In genomic region chr5:17127501-17127900, GRCm38 (mm10) we compare ENCODE assay signal across 26 mouse cellular contexts.
DNase-seq lines count a peak whose midpoint lies in the region; ATAC-seq lines count a peak whose summit lies in the region.
"Had no signal": no experiment of that assay in that cellular context is flagged by ENCODE, and none has a peak within 500 bp of the region (broad histone marks: within the 10 kb centered on the region; RNA-seq: fewer than 3 reads in every experiment).

No protein-coding gene starts in this region.

- H3K27ac ChIP-seq in embryonic facial prominence, embryonic 10.5 days (replicated peaks) = no peak overlapping the region
- H3K27ac ChIP-seq in hindbrain, embryonic 13.5 days = no peak overlapping the region
- H3K27ac ChIP-seq: embryonic facial prominence, embryonic 13.5 days; forebrain, embryonic 10.5 days; forebrain, embryonic 13.5 days; hindbrain, embryonic 12.5 days; intestine, embryonic 15.5 days had no signal

- no peak overlapping the region for H3K9ac ChIP-seq in hindbrain, embryonic 13.5 days
- H3K9ac ChIP-seq: embryonic facial prominence, embryonic 13.5 days; forebrain, embryonic 13.5 days; hindbrain, embryonic 12.5 days; intestine, embryonic 15.5 days had no signal

- H3K9me3 ChIP-seq in embryonic facial prominence, embryonic 10.5 days = no peaks in the 10 kb centered on the region
- H3K9me3 ChIP-seq in hindbrain, embryonic 13.5 days = no peaks in the 10 kb centered on the region
- H3K9me3 ChIP-seq: embryonic facial prominence, embryonic 13.5 days; forebrain, embryonic 10.5 days; forebrain, embryonic 13.5 days; hindbrain, embryonic 12.5 days; intestine, embryonic 15.5 days had no signal

- H3K4me1 ChIP-seq in embryonic facial prominence, embryonic 10.5 days = no peaks in the 10 kb centered on the region
- no peaks in the 10 kb centered on the region for H3K4me1 ChIP-seq in hindbrain, embryonic 13.5 days (replicated peaks)
- H3K4me1 ChIP-seq: embryonic facial prominence, embryonic 13.5 days; forebrain, embryonic 10.5 days; forebrain, embryonic 13.5 days; hindbrain, embryonic 12.5 days; intestine, embryonic 15.5 days had no signal

- ATAC-seq in hindbrain, embryonic 13.5 days (ENCODE audit: low FRiP score) = no peak
- ATAC-seq: activated CD4-positive, CD25-positive, alpha-beta regulatory T cell, adult 4 months; CD4-positive, CD25-positive, alpha-beta regulatory T cell, adult 4 months; forebrain, embryonic 13.5 days; forebrain, embryonic 16.5 days; hindbrain, embryonic 16.5 days; intestine, embryonic 15.5 days had no signal

- H3K27me3 ChIP-seq in embryonic facial prominence, embryonic 10.5 days (replicated peaks; ENCODE audit: low read depth, poor library complexity, severe bottlenecking) = no peaks in the 10 kb centered on the region
- no peaks in the 10 kb centered on the region for H3K27me3 ChIP-seq in hindbrain, embryonic 13.5 days
- H3K27me3 ChIP-seq: embryonic facial prominence, embryonic 13.5 days; forebrain, embryonic 13.5 days; hindbrain, embryonic 12.5 days; intestine, embryonic 15.5 days had no signal

- no peak overlapping the region for H3K4me2 ChIP-seq in hindbrain, embryonic 13.5 days
- H3K4me2 ChIP-seq: embryonic facial prominence, embryonic 13.5 days; forebrain, embryonic 13.5 days; heart, embryonic 11.5 days; hindbrain, embryonic 12.5 days; intestine, embryonic 15.5 days had no signal

- DNase-seq in embryo, embryonic 11 days = peak; percentile 12
- DNase-seq in embryo, embryonic 9.5 days (ENCODE audit: extremely low spot score) = no peak
- DNase-seq in 3T3-L1 (ENCODE audit: low read depth, low spot score) = peak; percentile 85
- peak; percentile 13 for DNase-seq in embryonic facial prominence, embryonic 10.5 days (ENCODE audit: low spot score)
- peak; percentile 33 for DNase-seq in skeletal muscle tissue, adult 2 months (ENCODE audit: low read depth, low spot score)
- DNase-seq in urinary bladder, postnatal 25 days (ENCODE audit: low spot score) = no peak
- DNase-seq: adrenal gland, adult 8-10 months; adrenal gland, postnatal 25 days; cerebellum, adult 11-12 months; cerebellum, adult 8-10 months; cerebellum, postnatal 10 days; cerebellum, postnatal 36 days; heart, adult 11 months; kidney, adult 11 months; kidney, adult 8-10 months had no signal

- no peak overlapping the region for H3K4me3 ChIP-seq in embryonic facial prominence, embryonic 10.5 days
- no peak overlapping the region for H3K4me3 ChIP-seq in hindbrain, embryonic 13.5 days
- H3K4me3 ChIP-seq: embryonic facial prominence, embryonic 13.5 days; forebrain, embryonic 10.5 days; forebrain, embryonic 13.5 days; hindbrain, embryonic 12.5 days; intestine, embryonic 15.5 days had no signal

- H3K36me3 ChIP-seq in embryonic facial prominence, embryonic 10.5 days (replicated peaks) = no peaks in the 10 kb centered on the region
- H3K36me3 ChIP-seq in hindbrain, embryonic 13.5 days = no peaks in the 10 kb centered on the region
- H3K36me3 ChIP-seq: embryonic facial prominence, embryonic 13.5 days; forebrain, embryonic 10.5 days; hindbrain, embryonic 12.5 days; intestine, embryonic 15.5 days had no signal

- 52% methylated on average over 4 of the region's 4 CpGs for WGBS in embryonic facial prominence, embryonic 10.5 days
- WGBS in hindbrain, embryonic 13.5 days = 78% methylated on average over 4 of the region's 4 CpGs

Comparison
In these comparisons a context has a peak if more than half of its experiments do, and no peak if none do; other contexts are left out.
1. DNase-seq: peak in embryo, embryonic 11 days (single experiment), 3T3-L1 (single experiment), embryonic facial prominence, embryonic 10.5 days (single experiment) and skeletal muscle tissue, adult 2 months (single experiment); none in embryo, embryonic 9.5 days (single experiment) and urinary bladder, postnatal 25 days (single experiment).